Mouse (Mus musculus) neural tube, embryonic 13.5 days (tissue): ENCODE measurements around the gene Ift20. TPM values are rescaled to one million over a fixed set of nuclear protein-coding genes. Genes with fewer than 3 reads are reported as not detected.

Experiments
- ATAC-seq: fragments of 200-750 bp; cut with Nextera tagmentation; 2 replicates; pipeline ENCODE4 v1.8.0; 2017; ENCODE audit warnings: low read depth, mild to moderate bottlenecking, moderate TSS enrichment, moderate library complexity
- H3K27ac ChIP-seq: fragments of 300-500 bp; sonication (generic); replicated peaks from 2 replicates; pipeline ENCODE4 v1.5.1; 2015; ENCODE audit warnings: moderate library complexity, mild to moderate bottlenecking, inconsistent platforms
- H3K27me3 ChIP-seq: fragments of 300-500 bp; sonication (generic); 2 replicates; pipeline ENCODE4 v1.6.1; 2015; ENCODE audit warnings: mild to moderate bottlenecking, inconsistent platforms
- H3K36me3 ChIP-seq: fragments of 300-500 bp; sonication (generic); 2 replicates; pipeline ENCODE4 v1.6.1; 2015; ENCODE audit warnings: mild to moderate bottlenecking, inconsistent platforms
- H3K4me1 ChIP-seq: fragments of 300-500 bp; sonication (generic); replicated peaks from 2 replicates; pipeline ENCODE4 v1.6.1; 2015; ENCODE audit warnings: inconsistent platforms
- H3K4me2 ChIP-seq: fragments of 300-500 bp; sonication (generic); 2 replicates; pipeline ENCODE4 v1.6.1; 2015; ENCODE audit warnings: inconsistent platforms, mild to moderate bottlenecking, moderate library complexity
- H3K4me3 ChIP-seq: fragments of 300-500 bp; sonication (generic); 2 replicates; pipeline ENCODE4 v1.5.1; 2015; ENCODE audit warnings: mild to moderate bottlenecking, inconsistent platforms
- H3K9ac ChIP-seq: fragments of 300-500 bp; sonication (generic); 2 replicates; pipeline ENCODE4 v1.6.1; 2015; ENCODE audit warnings: moderate library complexity, mild to moderate bottlenecking, inconsistent platforms
- H3K9me3 ChIP-seq: fragments of 300-500 bp; sonication (generic); 2 replicates; pipeline ENCODE4 v1.6.1; 2016; ENCODE audit warnings: inconsistent platforms
- WGBS: fragments of 180-500 bp; shearing (Covaris S2); methylation state at CpG from one replicate; pipeline ENCODE4 v1.1.7; 2015; 5-methylcytosine and 5-hydroxymethylcytosine counted together
- polyA plus RNA-seq: library from polyadenylated mRNA; unstranded; fragments of >200 nt; fragmentation: Nextera tagmentation; extraction: Ambion mirVana; gene quantifications from 2 replicates; pipeline ENCODE4 v1.2.1, GENCODE M21; 2015

Gene Ift20
- polyA plus RNA-seq, 1 experiment from 2014 or later = 120 TPM

GRCm38 (mm10) chr11:78550168-78551058 is 14.3 kb downstream of the Ift20 start, which contains the start of gene Tmem97:
Gene Tmem97 (minus strand): TSS chr11:78550777.
- Histone ChIP-seq H3K4me3 (peak within 1 kb of the TSS; percentile 68), H3K27ac (peak within 1 kb of the TSS; percentile 90), H3K4me1 (peaks cover 29% of the 10 kb centered on the region), H3K36me3 (peaks cover 3% of the 10 kb centered on the region; the same call in 1 of the 2 replicates), H3K9ac (peak within 1 kb of the TSS; percentile 75), H3K4me2 (peak within 1 kb of the TSS; percentile 81), H3K27me3 (no peaks in the 10 kb centered on the region), H3K9me3 (peaks cover 7% of the 10 kb centered on the region; the same call in 1 of the 2 replicates)
- ATAC-seq = peak; percentile 100
- under 1% methylated on average over 60 of the region's 60 CpGs for WGBS

GRCm38 (mm10) chr11:78551059-78551398 is 14.9 kb downstream of the Ift20 start:
- Histone ChIP-seq H3K9me3 (peaks cover 7% of the 10 kb centered on the region; the same call in 1 of the 2 replicates), H3K27ac (peak overlapping the region; percentile 90), H3K4me1 (peaks cover 29% of the 10 kb centered on the region), H3K27me3 (no peaks in the 10 kb centered on the region), H3K9ac (peak overlapping the region; percentile 75), H3K4me3 (peak overlapping the region; percentile 68), H3K4me2 (peak overlapping the region; percentile 81), H3K36me3 (no peaks in the 10 kb centered on the region)
- ATAC-seq = peak; percentile 47; the same call in 1 of the 2 replicates
- WGBS = 34% methylated on average over 6 of the region's 6 CpGs

DNA sequence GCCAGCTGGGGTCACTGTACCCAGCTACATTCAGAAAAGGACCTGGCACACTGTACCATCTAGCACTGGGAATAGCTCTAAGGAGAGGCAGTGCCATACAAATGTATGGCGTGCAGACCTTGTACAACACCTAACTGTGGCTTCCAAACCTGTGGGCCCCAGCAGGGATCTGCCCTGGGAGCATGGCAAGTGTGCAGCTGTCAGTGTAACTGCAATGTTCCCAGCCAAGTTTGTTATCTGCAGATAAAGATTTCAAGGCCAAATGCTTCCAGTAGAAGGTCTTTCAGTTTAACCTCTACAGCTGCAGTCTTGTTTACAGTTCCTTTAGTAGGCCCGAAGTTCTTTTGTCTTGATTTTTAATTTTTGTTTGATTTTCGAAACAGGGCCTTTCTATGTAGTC is 19.5 kb downstream of the Ift20 start:
- ATAC-seq = no peak
- 91% methylated on average over 3 of the region's 3 CpGs for WGBS
- H3K4me1 ChIP-seq = peaks cover 6% of the 10 kb centered on the region
- no peak overlapping the region for H3K4me2 ChIP-seq
- no peak overlapping the region for H3K9ac ChIP-seq
- peaks cover 7% of the 10 kb centered on the region; the same call in 1 of the 2 replicates for H3K9me3 ChIP-seq
- H3K4me3 ChIP-seq = no peak overlapping the region
- H3K27ac ChIP-seq = no peak overlapping the region
- no peaks in the 10 kb centered on the region for H3K27me3 ChIP-seq
- no peaks in the 10 kb centered on the region for H3K36me3 ChIP-seq

DNA sequence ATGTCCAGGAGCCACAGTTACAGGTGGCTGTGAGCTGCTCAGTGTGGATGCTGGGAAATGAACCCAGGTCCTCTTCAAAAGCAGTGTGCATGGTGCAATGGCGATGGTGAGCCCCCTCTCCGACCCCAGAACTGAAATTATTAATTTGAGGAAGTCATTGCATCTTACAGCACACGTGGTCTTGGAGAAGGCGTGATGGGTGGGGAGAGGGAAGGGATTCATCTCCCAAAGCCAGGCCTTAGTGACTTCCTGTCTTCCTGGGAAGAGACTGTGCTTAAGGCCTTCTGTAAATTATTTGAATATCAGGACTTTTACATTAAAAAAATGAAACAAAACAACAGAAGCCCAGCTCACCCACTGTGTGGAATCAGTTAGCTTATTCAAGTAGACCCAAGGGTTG is 19.9 kb downstream of the Ift20 start:
- WGBS = 86% methylated on average over 4 of the region's 4 CpGs
- Histone ChIP-seq H3K36me3 (no peaks in the 10 kb centered on the region), H3K27ac (no peak overlapping the region), H3K9ac (no peak overlapping the region), H3K4me2 (no peak overlapping the region), H3K9me3 (peaks cover 7% of the 10 kb centered on the region; the same call in 1 of the 2 replicates), H3K4me1 (peaks cover 4% of the 10 kb centered on the region), H3K4me3 (no peak overlapping the region), H3K27me3 (no peaks in the 10 kb centered on the region)
- ATAC-seq = no peak

GRCm38 (mm10) chr11:78557241-78557640 is 21.1 kb downstream of the Ift20 start:
- no peak for ATAC-seq
- WGBS = 57% methylated on average over 8 of the region's 8 CpGs
- H3K4me3 ChIP-seq = no peak overlapping the region
- H3K36me3 ChIP-seq = no peaks in the 10 kb centered on the region
- no peaks in the 10 kb centered on the region for H3K27me3 ChIP-seq
- H3K9me3 ChIP-seq = peaks cover 7% of the 10 kb centered on the region; the same call in 1 of the 2 replicates
- no peak overlapping the region for H3K4me2 ChIP-seq
- H3K4me1 ChIP-seq = no peaks in the 10 kb centered on the region
- no peak overlapping the region for H3K27ac ChIP-seq
- no peak overlapping the region for H3K9ac ChIP-seq

- H3K4me3 ChIP-seq = no peak overlapping the region
- H3K27ac ChIP-seq = no peak overlapping the region
- no peak overlapping the region for H3K4me2 ChIP-seq
- WGBS = 20% methylated on average over 4 of the region's 4 CpGs
- no peaks in the 10 kb centered on the region for H3K9me3 ChIP-seq
- H3K27me3 ChIP-seq = no peaks in the 10 kb centered on the region
- peaks cover 2% of the 10 kb centered on the region; the same call in 1 of the 2 replicates for H3K36me3 ChIP-seq
- no peaks in the 10 kb centered on the region for H3K4me1 ChIP-seq
- peak; percentile 82; the same call in 1 of the 2 replicates for ATAC-seq
- no peak overlapping the region for H3K9ac ChIP-seq
Measured at GRCm38 (mm10) chr11:78560447-78560846, 24.3 kb downstream of the Ift20 start.

DNA sequence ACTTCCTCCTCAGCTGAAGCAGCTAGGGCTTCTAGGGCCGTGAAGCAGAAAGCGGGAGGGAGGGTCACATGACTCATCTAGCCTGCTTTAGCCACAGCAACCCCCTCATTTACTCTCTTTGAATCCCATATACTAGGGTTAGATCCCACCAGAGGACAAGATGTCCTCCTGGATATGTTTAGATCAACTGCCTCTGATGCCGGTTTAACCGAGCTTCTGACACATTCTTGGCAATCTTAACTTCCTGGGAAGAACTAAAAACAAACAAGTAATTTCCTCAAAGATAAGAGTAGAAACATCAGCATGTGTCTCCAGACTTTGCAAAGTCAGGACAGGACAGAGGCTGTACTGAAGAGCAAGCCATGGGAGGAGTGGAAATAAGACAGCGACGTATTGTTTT is 30.6 kb downstream of the Ift20 start:
- H3K4me2 ChIP-seq = no peak overlapping the region
- no peak overlapping the region for H3K9ac ChIP-seq
- H3K4me3 ChIP-seq = no peak overlapping the region
- 78% methylated on average over 6 of the region's 6 CpGs for WGBS
- H3K9me3 ChIP-seq = no peaks in the 10 kb centered on the region
- H3K4me1 ChIP-seq = no peaks in the 10 kb centered on the region
- H3K27ac ChIP-seq = no peak overlapping the region
- ATAC-seq = no peak
- H3K27me3 ChIP-seq = no peaks in the 10 kb centered on the region
- peaks cover 46% of the 10 kb centered on the region for H3K36me3 ChIP-seq

GRCm38 (mm10) chr11:78567614-78568013 is 31.5 kb downstream of the Ift20 start:
- no peak for ATAC-seq
- Histone ChIP-seq H3K36me3 (peaks cover 55% of the 10 kb centered on the region), H3K4me3 (no peak overlapping the region), H3K27ac (no peak overlapping the region), H3K4me2 (no peak overlapping the region), H3K9ac (no peak overlapping the region), H3K9me3 (no peaks in the 10 kb centered on the region), H3K4me1 (no peaks in the 10 kb centered on the region), H3K27me3 (no peaks in the 10 kb centered on the region)
- 92% methylated on average over 6 of the region's 6 CpGs for WGBS

DNA sequence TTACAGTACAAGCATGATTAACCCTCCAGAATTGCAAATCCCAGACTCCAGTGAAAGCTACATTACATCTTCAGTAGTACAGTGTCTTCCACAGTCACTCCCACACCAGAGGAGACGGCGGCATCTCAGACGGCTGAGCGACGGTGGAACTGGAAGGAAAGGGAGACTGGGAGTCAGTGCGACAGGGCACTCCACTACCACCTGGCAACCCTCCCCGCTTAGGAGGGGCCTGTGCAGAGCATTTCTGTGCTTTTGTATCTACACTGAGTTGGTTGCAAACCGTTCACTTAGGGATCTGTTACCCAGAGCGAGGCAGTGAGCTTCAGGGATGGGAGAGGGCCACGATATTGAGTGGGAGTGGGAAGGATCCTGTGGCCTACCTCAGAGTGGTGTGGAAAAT is 32.7 kb downstream of the Ift20 start:
- ATAC-seq = no peak
- 86% methylated on average over 10 of the region's 10 CpGs for WGBS
- H3K9ac ChIP-seq = no peak overlapping the region
- H3K4me2 ChIP-seq = no peak overlapping the region
- H3K27me3 ChIP-seq = no peaks in the 10 kb centered on the region
- H3K4me3 ChIP-seq = no peak overlapping the region
- H3K27ac ChIP-seq = no peak overlapping the region
- no peaks in the 10 kb centered on the region for H3K4me1 ChIP-seq
- H3K36me3 ChIP-seq = peaks cover 60% of the 10 kb centered on the region
- H3K9me3 ChIP-seq = no peaks in the 10 kb centered on the region

- Histone ChIP-seq H3K9me3 (no peaks in the 10 kb centered on the region), H3K4me1 (no peaks in the 10 kb centered on the region), H3K36me3 (peaks cover 65% of the 10 kb centered on the region), H3K4me2 (no peak overlapping the region), H3K4me3 (no peak overlapping the region), H3K27ac (no peak overlapping the region), H3K27me3 (no peaks in the 10 kb centered on the region), H3K9ac (no peak overlapping the region)
- ATAC-seq = no peak
- WGBS = 77% methylated on average over 3 of the region's 3 CpGs
Measured at GRCm38 (mm10) chr11:78569806-78570205, 33.6 kb downstream of the Ift20 start.

- H3K4me1 ChIP-seq = no peaks in the 10 kb centered on the region
- WGBS = 94% methylated on average over 8 of the region's 8 CpGs
- peaks cover 60% of the 10 kb centered on the region for H3K36me3 ChIP-seq
- no peak overlapping the region for H3K4me3 ChIP-seq
- no peaks in the 10 kb centered on the region for H3K27me3 ChIP-seq
- H3K9ac ChIP-seq = no peak overlapping the region
- no peaks in the 10 kb centered on the region for H3K9me3 ChIP-seq
- H3K4me2 ChIP-seq = no peak overlapping the region
- no peak overlapping the region for H3K27ac ChIP-seq
- no peak for ATAC-seq
Measured at GRCm38 (mm10) chr11:78571441-78571840, 35.3 kb downstream of the Ift20 start.

DNA sequence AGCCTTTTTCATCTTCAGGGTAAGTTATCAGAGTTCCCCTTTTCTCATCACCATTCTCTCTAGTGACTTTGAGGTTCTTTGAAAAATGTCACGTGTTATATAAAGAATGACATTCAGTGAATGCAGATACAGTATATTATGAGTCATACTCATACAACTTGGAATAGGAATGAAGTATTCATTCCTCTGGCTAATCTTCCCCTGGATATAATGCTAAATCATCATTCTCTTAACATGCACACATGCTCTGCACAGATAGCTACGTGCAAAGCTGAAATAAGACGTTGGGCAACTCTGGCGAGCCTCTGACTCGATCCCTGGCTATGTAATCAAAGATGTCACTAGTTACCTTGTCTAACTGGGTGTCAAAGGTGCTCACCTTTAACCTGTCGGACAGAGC is 35.7 kb downstream of the Ift20 start:
- no peak for ATAC-seq
- WGBS = 94% methylated on average over 6 of the region's 6 CpGs
- Histone ChIP-seq H3K9me3 (no peaks in the 10 kb centered on the region), H3K9ac (no peak overlapping the region), H3K27me3 (no peaks in the 10 kb centered on the region), H3K4me3 (no peak overlapping the region), H3K27ac (no peak overlapping the region), H3K4me1 (no peaks in the 10 kb centered on the region), H3K4me2 (no peak overlapping the region), H3K36me3 (peaks cover 60% of the 10 kb centered on the region)
